Mouse (Mus musculus) hindbrain, embryonic 12.5 days (tissue): ENCODE results near the gene Glcci1. TPM values are rescaled to one million over a fixed set of nuclear protein-coding genes. Genes with fewer than 3 reads are reported as not detected.

ENCODE experiments used
- ATAC-seq: fragments of 200-750 bp; cut with Nextera tagmentation; 2 replicates; pipeline ENCODE4 v1.8.0; 2017; ENCODE audit warnings: moderate TSS enrichment; ENCODE audit not compliant: low FRiP score
- H3K27ac ChIP-seq: fragments of 300-500 bp; sonication (generic); 2 replicates; pipeline ENCODE4 v1.5.1; 2016; ENCODE audit warnings: mild to moderate bottlenecking
- H3K27me3 ChIP-seq: fragments of 300-500 bp; sonication (generic); 2 replicates; pipeline ENCODE4 v1.6.1; 2016; ENCODE audit warnings: mild to moderate bottlenecking
- H3K36me3 ChIP-seq: fragments of 300-500 bp; sonication (generic); 2 replicates; pipeline ENCODE4 v1.6.1; 2016; ENCODE audit warnings: mild to moderate bottlenecking
- H3K4me1 ChIP-seq: fragments of 300-500 bp; sonication (generic); 2 replicates; pipeline ENCODE4 v1.6.1; 2016
- H3K4me2 ChIP-seq: fragments of 300-500 bp; sonication (generic); replicated peaks from 2 replicates; pipeline ENCODE4 v1.6.1; 2016; ENCODE audit warnings: mild to moderate bottlenecking
- H3K4me3 ChIP-seq: fragments of 300-500 bp; sonication (generic); 2 replicates; pipeline ENCODE4 v1.5.1; 2016; ENCODE audit warnings: mild to moderate bottlenecking
- H3K9ac ChIP-seq: fragments of 300-500 bp; sonication (generic); 2 replicates; pipeline ENCODE4 v1.6.1; 2016; ENCODE audit warnings: mild to moderate bottlenecking, moderate library complexity
- H3K9me3 ChIP-seq: fragments of 300-500 bp; sonication (generic); replicated peaks from 2 replicates; pipeline ENCODE4 v1.6.1; 2016; ENCODE audit warnings: mild to moderate bottlenecking
- WGBS: fragments of 180-500 bp; shearing (Covaris S2); methylation state at CpG from one replicate; pipeline ENCODE4 v1.1.7; 2016; 5-methylcytosine and 5-hydroxymethylcytosine counted together
- polyA plus RNA-seq: library from polyadenylated mRNA; unstranded; fragments of >200 nt; fragmentation: Nextera tagmentation; extraction: Ambion mirVana; gene quantifications from 2 replicates; pipeline ENCODE4 v1.2.1, GENCODE M21; 2016

Glcci1 gene
- polyA plus RNA-seq, 1 experiment from 2014 or later = 20.8 TPM

DNA sequence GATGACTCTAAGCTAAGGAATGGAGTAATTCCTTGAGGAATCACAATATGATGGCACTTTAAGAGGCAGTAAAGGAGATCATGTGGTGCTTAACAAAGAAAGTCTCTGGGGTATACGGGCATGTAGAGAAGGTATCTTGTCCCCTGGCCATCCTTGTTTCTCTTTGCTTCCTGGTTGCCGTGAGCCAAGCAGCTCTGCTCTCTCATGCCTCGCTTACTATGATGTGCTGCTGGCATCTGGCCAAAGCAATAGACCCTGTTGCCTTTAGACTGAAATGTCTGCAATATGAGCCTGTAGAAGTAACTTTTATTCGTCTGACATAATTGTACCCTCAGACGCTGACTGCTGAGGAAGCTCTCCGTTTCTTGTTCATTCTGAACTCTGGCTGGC is 11.5 kb upstream of the Glcci1 start:
- no peaks in the 10 kb centered on the region for H3K27me3 ChIP-seq
- WGBS = 78% methylated on average over 6 of the region's 6 CpGs
- no peak for ATAC-seq
- no peak overlapping the region for H3K4me3 ChIP-seq
- H3K4me1 ChIP-seq = no peaks in the 10 kb centered on the region
- H3K9ac ChIP-seq = no peak overlapping the region
- H3K9me3 ChIP-seq = no peaks in the 10 kb centered on the region
- no peak overlapping the region for H3K4me2 ChIP-seq
- H3K27ac ChIP-seq = no peak overlapping the region
- no peaks in the 10 kb centered on the region for H3K36me3 ChIP-seq

DNA sequence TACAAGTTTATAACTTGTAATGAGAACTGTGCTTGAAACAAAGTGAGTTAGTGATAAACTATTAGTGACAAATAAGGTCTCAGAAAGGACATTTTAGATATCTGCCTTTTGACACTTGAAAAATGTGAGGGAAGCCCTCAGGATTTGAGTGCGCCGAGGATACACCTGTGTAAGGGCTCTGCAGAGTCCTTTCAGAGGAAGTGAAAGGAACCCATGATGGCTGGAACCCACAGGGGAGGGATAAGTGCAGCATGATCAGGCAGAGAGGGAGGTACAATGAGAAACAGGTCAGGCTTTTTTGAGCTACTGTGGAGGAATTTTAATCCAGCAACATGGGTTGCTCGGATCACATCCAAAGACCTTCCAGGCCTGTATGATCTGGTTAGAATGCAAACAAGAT is 10.4 kb upstream of the Glcci1 start:
- H3K4me2 ChIP-seq = no peak overlapping the region
- H3K9me3 ChIP-seq = no peaks in the 10 kb centered on the region
- H3K9ac ChIP-seq = no peak overlapping the region
- no peak for ATAC-seq
- no peaks in the 10 kb centered on the region for H3K27me3 ChIP-seq
- no peak overlapping the region for H3K4me3 ChIP-seq
- no peaks in the 10 kb centered on the region for H3K36me3 ChIP-seq
- no peaks in the 10 kb centered on the region for H3K4me1 ChIP-seq
- no peak overlapping the region for H3K27ac ChIP-seq
- 91% methylated on average over 3 of the region's 3 CpGs for WGBS

- no peak for ATAC-seq
- no peaks in the 10 kb centered on the region for H3K27me3 ChIP-seq
- 42% methylated on average over 3 of the region's 3 CpGs for WGBS
- H3K27ac ChIP-seq = no peak overlapping the region
- no peaks in the 10 kb centered on the region; the same call in 1 of the 2 replicates for H3K4me1 ChIP-seq
- no peaks in the 10 kb centered on the region for H3K9me3 ChIP-seq
- no peak overlapping the region for H3K4me3 ChIP-seq
- no peak overlapping the region for H3K4me2 ChIP-seq
- H3K9ac ChIP-seq = no peak overlapping the region
- H3K36me3 ChIP-seq = no peaks in the 10 kb centered on the region
Measured at GRCm38 (mm10) chr6:8503953-8504352, 5.4 kb upstream of the Glcci1 start.

DNA sequence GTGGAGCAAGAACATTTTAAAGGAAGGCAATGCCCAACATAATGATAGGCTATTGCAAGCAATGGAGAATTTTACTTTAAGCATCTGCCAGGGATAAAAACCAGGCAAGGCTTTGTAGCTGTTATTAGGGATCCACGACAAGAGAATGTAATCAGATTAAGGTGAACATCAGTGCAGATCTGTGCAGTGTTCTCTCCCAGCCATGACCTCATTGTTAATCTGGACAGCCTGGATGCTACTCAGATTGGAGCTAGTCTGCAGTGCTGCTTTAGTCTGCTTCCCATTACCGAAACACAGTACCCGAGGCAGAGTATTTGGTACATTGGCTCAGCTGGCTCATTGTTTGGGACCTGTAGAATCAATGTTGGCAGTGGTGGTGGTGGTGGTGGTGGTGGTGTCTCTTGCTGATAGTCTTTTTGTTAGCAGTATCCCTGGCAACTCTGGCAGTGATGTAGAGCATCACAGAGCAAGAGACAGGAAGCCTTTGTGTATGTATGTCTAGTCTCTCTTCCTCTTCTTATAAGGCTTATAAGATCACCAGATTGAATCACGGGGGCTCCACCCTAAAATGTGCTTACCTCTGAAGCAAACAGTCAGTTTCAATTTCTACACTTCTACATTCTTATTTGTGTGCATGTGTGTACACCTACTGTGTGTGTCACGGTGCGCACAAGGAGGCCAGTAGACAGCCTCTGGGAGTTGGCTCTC is 4.7 kb upstream of the Glcci1 start:
- Histone ChIP-seq H3K4me3 (no peak overlapping the region), H3K36me3 (no peaks in the 10 kb centered on the region), H3K4me1 (no peaks in the 10 kb centered on the region; the same call in 1 of the 2 replicates), H3K27me3 (no peaks in the 10 kb centered on the region), H3K4me2 (no peak overlapping the region), H3K9ac (no peak overlapping the region), H3K9me3 (no peaks in the 10 kb centered on the region), H3K27ac (no peak overlapping the region)
- no peak for ATAC-seq
- 85% methylated on average over 6 of the region's 6 CpGs for WGBS

GRCm38 (mm10) chr6:8506631-8507030 is 2.8 kb upstream of the Glcci1 start:
- Histone ChIP-seq H3K4me3 (no peak overlapping the region), H3K36me3 (no peaks in the 10 kb centered on the region), H3K4me1 (peaks cover 7% of the 10 kb centered on the region), H3K4me2 (no peak overlapping the region), H3K9me3 (no peaks in the 10 kb centered on the region), H3K9ac (no peak overlapping the region), H3K27me3 (no peaks in the 10 kb centered on the region), H3K27ac (no peak overlapping the region)
- ATAC-seq = no peak

- Histone ChIP-seq H3K9ac (peak overlapping the region; percentile 99), H3K9me3 (no peaks in the 10 kb centered on the region), H3K4me3 (peak overlapping the region; percentile 98), H3K36me3 (no peaks in the 10 kb centered on the region), H3K27me3 (no peaks in the 10 kb centered on the region), H3K27ac (peak overlapping the region; percentile 99), H3K4me1 (peaks cover 19% of the 10 kb centered on the region), H3K4me2 (peak overlapping the region; percentile 63)
- peak; percentile 98 for ATAC-seq
- under 1% methylated on average over 56 of the region's 56 CpGs for WGBS
Measured at GRCm38 (mm10) chr6:8508883-8509536, 390 bp upstream of the Glcci1 start.

- H3K4me1 ChIP-seq = peaks cover 19% of the 10 kb centered on the region
- WGBS = under 1% methylated on average over 35 of the region's 73 CpGs
- H3K4me3 ChIP-seq = peak overlapping the region; percentile 98
- ATAC-seq = peak; percentile 27
- H3K27ac ChIP-seq = peak overlapping the region; percentile 99
- no peaks in the 10 kb centered on the region for H3K36me3 ChIP-seq
- H3K27me3 ChIP-seq = no peaks in the 10 kb centered on the region
- H3K9ac ChIP-seq = peak overlapping the region; percentile 99
- no peaks in the 10 kb centered on the region for H3K9me3 ChIP-seq
- peak overlapping the region; percentile 63 for H3K4me2 ChIP-seq
Measured at GRCm38 (mm10) chr6:8509961-8510863, 812 bp downstream of the Glcci1 start.

- no peak for ATAC-seq
- peak overlapping the region; percentile 99; the same call in 1 of the 2 replicates for H3K27ac ChIP-seq
- no peaks in the 10 kb centered on the region for H3K27me3 ChIP-seq
- no peaks in the 10 kb centered on the region for H3K36me3 ChIP-seq
- H3K4me1 ChIP-seq = peaks cover 19% of the 10 kb centered on the region
- no peaks in the 10 kb centered on the region for H3K9me3 ChIP-seq
- peak overlapping the region; percentile 63 for H3K4me2 ChIP-seq
- peak overlapping the region; percentile 99 for H3K9ac ChIP-seq
- H3K4me3 ChIP-seq = peak overlapping the region; percentile 98
- 3% methylated on average over 7 of the region's 7 CpGs for WGBS
Measured at GRCm38 (mm10) chr6:8510864-8511428, 1.5 kb downstream of the Glcci1 start.

- Histone ChIP-seq H3K36me3 (no peaks in the 10 kb centered on the region), H3K4me3 (peak overlapping the region; percentile 98), H3K27ac (no peak overlapping the region), H3K4me2 (peak overlapping the region; percentile 63), H3K9me3 (no peaks in the 10 kb centered on the region), H3K4me1 (peaks cover 19% of the 10 kb centered on the region), H3K27me3 (no peaks in the 10 kb centered on the region), H3K9ac (peak overlapping the region; percentile 99)
- WGBS = 9% methylated on average over 3 of the region's 3 CpGs
- no peak for ATAC-seq
Measured at GRCm38 (mm10) chr6:8511447-8511846, 2.0 kb downstream of the Glcci1 start.

- Histone ChIP-seq H3K27me3 (no peaks in the 10 kb centered on the region), H3K4me3 (peak overlapping the region; percentile 98), H3K4me2 (peak overlapping the region; percentile 63), H3K36me3 (no peaks in the 10 kb centered on the region), H3K4me1 (peaks cover 19% of the 10 kb centered on the region), H3K9me3 (no peaks in the 10 kb centered on the region), H3K9ac (peak overlapping the region; percentile 57), H3K27ac (no peak overlapping the region)
- ATAC-seq = no peak
- 17% methylated on average over 8 of the region's 8 CpGs for WGBS
Measured at GRCm38 (mm10) chr6:8512416-8512815, 3.0 kb downstream of the Glcci1 start.

DNA sequence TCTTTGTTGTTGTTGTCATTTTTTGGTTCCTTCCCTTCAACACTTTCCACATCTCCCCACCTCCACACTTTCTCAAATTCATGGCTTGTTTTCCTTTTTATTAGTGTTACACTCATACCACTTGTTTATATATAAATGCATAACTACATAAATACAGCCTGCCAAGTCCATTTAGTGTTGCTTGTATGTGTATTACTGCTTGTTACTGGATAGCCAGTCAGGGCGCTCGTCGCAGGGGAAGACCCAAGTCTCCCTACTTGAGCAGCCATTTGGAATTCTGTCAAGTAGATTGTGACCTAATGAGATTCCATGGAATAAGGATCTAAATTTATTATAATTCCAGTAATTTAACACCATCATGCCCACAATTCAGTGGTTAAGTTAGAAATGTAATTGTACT is 10.3 kb downstream of the Glcci1 start:
- no peak for ATAC-seq
- no peaks in the 10 kb centered on the region for H3K4me1 ChIP-seq
- WGBS = 92% methylated on average over 3 of the region's 3 CpGs

DNA sequence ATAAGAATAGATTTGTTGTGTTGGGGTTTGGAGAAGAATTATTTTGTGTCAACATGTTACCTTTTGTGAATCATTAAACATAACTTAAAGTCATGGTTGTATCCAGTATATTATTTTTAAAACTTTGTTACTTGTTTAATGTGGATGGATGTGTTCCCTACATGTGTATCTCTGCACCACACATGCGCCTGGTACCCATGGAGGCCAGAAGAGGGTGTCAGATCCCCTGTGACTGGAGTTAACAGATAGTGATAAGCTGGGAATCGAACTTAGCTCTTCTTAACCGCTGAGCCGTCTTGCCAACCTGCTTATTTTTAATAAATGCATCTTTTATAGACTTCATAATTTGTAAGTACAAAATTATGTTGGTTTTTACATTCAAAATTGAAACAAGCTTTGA is 11.8 kb downstream of the Glcci1 start:
- Histone ChIP-seq H3K27ac (no peak overlapping the region), H3K9me3 (no peaks in the 10 kb centered on the region), H3K9ac (no peak overlapping the region), H3K4me2 (no peak overlapping the region), H3K36me3 (no peaks in the 10 kb centered on the region), H3K4me1 (no peaks in the 10 kb centered on the region), H3K4me3 (no peak overlapping the region), H3K27me3 (no peaks in the 10 kb centered on the region)
- ATAC-seq = no peak
- WGBS = 94% methylated on average over 4 of the region's 4 CpGs

More for the DNA sequence above, 10.3 kb downstream of the Glcci1 start:
- Histone ChIP-seq H3K27me3 (no peaks in the 10 kb centered on the region), H3K36me3 (no peaks in the 10 kb centered on the region), H3K9ac (no peak overlapping the region), H3K4me3 (no peak overlapping the region), H3K4me2 (no peak overlapping the region), H3K27ac (no peak overlapping the region), H3K9me3 (no peaks in the 10 kb centered on the region)
